Mouse (Mus musculus): ENCODE measurements around the gene Kxd1.

Gene Kxd1

DNA sequence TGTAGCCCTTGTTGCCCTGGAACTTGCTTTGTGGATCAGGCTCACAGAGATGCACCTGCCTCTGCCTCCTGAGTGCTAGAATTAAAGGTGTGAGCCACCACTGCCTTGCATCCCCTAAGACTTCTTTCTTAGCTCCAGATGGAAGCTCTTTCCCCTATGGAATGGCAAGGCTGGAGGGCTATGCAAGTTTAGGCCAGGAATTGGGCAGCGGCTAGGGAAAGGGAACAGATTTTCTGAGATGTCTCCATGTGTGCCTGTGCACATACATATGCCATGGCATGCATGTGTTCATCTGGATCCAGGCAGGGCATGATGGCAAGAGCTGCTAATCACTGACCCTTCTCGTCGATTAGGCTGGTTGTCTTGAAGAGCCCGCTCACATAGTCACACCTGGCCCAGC is 62.1 kb downstream of the Kxd1 start:
- over 99% methylated on average over 4 of the region's 4 CpGs for WGBS

DNA sequence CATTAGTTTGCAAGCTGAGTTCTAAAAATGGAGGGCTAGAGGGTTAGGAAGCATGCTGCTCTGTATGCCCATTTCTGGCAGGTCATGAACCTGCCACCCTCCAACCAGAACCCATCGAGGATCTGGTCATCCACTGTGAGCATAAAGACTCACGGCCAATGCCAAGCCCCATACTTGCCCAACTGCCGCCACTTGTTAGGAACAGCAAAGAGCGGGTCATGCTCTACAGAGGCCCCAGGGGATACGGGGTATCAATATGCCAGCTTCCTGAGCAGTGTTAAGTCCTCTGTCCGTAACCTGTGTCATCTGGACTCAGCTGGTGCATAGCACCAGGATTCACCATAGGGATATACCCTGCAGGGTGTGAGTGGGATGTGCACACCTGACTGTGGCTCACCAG is 63.6 kb downstream of the Kxd1 start:
- 94% methylated on average over 6 of the region's 6 CpGs for WGBS

DNA sequence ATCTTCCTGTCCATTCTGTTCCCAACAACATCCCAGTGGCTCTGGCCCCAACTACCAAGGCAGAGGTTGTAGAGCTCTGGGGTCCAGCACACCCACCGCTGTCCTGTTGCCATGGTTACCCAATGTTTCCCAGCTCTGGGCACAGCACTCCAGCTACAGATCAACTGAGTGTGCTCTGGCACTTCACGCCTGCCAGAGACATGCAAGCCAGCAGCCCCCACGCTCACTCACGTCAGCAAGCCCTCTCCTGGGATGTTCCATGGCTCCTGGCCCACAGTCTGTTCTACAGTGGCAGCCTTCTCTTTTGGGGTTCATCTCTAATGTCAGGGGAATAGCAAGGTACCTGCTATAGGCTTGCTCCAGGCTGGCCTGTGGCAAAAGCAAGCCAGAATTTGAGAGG is 64.5 kb downstream of the Kxd1 start:
- WGBS, result 46% methylated on average over 4 of the region's 4 CpGs

DNA sequence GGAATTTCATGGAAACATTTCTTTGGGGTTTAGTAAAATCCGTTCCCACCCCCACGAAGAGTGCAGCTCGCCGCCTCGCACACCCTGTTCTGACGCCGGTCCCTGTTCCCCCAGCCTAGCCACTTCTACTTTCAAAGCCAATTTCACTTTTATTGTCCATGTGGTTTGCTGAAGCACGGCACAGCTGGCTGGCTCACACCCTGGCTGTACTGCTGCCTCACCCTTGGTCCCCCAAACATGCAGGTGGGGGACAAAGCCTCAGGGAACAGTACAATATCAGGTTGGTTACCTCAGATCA is 65.3 kb downstream of the Kxd1 start:
- 54% methylated on average over 8 of the region's 8 CpGs for WGBS

DNA sequence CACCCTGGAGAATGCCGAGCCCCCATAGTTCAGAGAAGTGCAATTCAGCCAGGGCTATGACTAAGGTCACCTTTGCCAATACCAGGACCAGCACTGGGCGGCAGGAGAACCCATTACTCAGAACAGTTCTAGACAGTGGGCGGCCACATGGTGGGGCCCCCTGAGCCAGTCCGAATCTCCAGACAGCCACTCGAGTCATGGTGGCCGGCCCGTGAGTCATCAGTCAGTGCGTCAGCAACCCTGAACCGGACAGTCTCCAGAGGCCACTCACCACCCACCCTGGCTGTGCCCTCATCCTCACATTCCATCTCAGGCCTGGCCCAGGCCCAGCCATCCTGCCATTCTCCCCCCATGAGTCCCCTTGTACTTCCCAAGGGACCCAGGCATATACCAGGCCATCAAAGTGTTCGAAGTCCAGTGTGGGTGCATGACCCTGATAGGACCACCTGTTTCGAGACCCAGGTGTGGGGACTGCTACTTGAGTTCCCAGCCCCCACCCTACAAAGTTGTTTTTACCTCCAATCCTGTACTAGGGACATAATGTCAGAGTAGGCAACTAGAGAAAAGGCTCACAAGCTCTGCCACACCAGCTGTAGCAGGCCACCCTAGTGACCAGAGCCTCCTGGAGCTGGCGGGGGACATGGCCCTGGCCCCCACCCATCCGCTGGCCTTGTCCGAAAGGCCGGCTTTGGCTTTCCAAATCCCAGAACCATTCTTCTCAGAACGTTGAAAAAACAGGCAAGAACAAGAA is 65.8 kb downstream of the Kxd1 start:
- WGBS, result 80% methylated on average over 16 of the region's 16 CpGs

DNA sequence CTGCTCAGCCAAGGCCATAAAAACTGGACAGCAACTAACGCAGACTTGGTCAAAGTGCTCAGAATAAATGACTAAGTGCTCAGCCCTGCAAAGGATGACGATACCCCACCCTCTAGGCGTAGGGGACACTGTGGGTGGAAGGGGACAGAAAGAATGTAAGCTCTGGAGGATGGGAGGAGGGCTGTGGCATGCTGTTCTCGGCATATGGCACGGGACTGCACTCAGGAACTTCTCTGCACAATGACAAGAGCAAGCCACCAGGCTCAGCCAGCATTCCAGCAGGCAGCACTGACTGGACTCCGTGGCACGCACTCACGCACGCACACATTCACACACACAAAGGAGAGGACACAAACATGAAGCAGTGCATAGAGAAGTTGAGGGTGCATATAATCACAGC is 67.2 kb downstream of the Kxd1 start:
- 45% methylated on average over 9 of the region's 9 CpGs for WGBS

DNA sequence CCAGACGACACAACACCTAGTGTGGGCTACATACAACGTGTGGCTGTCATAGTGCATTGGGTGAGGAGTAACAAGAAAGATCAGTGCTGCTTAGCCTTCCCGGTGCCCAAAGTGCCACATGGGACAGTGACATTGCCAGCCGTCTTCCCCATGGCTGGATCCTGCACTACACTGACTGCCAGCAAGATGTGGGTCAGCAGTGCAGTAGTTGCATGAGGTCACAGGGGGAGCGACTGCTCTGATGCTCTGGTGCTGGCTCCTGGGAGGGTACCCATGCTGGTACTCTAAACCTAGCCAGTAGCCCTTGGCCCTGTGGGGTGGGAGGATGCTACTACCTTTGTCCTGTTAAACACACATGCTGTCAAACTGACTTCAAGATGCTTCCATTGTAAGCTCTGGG is 67.6 kb downstream of the Kxd1 start:
- WGBS, result 77% methylated on average over 5 of the region's 5 CpGs

DNA sequence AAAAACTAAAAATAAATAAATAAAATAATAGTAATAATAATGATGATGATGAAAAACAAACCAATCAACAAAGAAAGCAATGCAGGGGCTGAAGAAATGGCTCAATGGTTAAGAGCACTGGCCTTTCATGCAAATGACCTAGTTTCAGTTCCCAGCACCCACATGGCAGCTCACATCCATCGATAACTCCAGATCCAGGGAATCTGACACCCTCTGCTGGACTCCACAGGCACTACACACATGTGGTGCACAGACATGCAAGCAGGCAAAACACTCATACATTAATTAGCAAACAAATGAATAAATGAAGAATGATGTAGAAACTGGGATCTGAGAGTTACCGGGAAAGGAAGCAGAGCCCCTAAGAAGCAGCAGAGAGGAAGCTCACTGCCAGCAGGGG is 68.1 kb downstream of the Kxd1 start:
- 94% methylated on average over 2 of the region's 2 CpGs for WGBS

DNA sequence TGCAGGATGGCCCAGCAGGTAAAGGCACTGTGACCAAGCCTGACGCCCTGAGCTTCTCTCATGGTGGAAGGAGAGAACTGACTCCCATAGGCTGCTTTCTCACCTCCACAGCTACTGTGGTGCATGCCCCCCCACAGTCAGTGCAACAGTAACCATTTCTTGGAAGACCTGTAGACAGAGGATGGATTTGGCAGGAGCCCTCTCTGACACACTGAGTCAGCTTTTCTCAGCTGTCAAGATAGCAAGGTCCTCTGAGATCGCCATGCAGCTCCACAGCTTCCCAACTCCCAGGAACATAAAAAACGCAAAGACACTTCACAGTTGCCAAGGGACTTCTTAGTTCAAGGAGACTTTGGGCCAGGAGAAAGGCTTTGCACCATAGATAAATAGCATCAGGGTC is 69.3 kb downstream of the Kxd1 start:
- WGBS, result 77% methylated on average over 3 of the region's 3 CpGs

Measured in cerebral cortex, adult 2 months (tissue).